Mouse (Mus musculus) megakaryocyte, embryonic 14.5 days (primary cell): ENCODE data around the gene Sox6. TPM values are rescaled to one million over a fixed set of nuclear protein-coding genes. Genes with fewer than 3 reads are reported as not detected.

ENCODE experiments used
- H3K27me3 ChIP-seq: replicated peaks from 2 replicates; pipeline ENCODE3; 2012; ENCODE audit warnings: inconsistent platforms
- H3K36me3 ChIP-seq: replicated peaks from 2 replicates; pipeline ENCODE3; 2012; ENCODE audit warnings: low read length, inconsistent platforms, mixed read lengths
- H3K4me1 ChIP-seq: 2 replicates; pipeline ENCODE4 v1.6.1; 2012; ENCODE audit warnings: inconsistent platforms
- H3K4me3 ChIP-seq: replicated peaks from 2 replicates; pipeline ENCODE3; 2012; ENCODE audit warnings: moderate library complexity, mild to moderate bottlenecking, inconsistent platforms
- H3K9me3 ChIP-seq: 2 replicates; pipeline ENCODE4 v1.6.1; 2012; ENCODE audit warnings: inconsistent platforms
- FLI1 ChIP-seq: IDR thresholded peaks from 2 replicates; pipeline ENCODE4 v1.6.1; 2012; ENCODE audit warnings: low read length, inconsistent platforms, mixed read lengths
- GATA1 ChIP-seq: IDR thresholded peaks from 3 replicates; pipeline ENCODE4 v1.6.1; 2012; ENCODE audit warnings: mixed read lengths, low read length, inconsistent platforms, borderline replicate concordance
- polyA plus RNA-seq: library from polyadenylated mRNA; stranded (reverse); fragments of >175 nt; gene quantifications from 2 replicates; pipeline ENCODE4 v1.2.3, GENCODE M21; 2012; ENCODE audit warnings: low replicate concordance; ENCODE audit not compliant: insufficient read depth

The Sox6 gene
- polyA plus RNA-seq, 1 experiment = 0.17 TPM

DNA sequence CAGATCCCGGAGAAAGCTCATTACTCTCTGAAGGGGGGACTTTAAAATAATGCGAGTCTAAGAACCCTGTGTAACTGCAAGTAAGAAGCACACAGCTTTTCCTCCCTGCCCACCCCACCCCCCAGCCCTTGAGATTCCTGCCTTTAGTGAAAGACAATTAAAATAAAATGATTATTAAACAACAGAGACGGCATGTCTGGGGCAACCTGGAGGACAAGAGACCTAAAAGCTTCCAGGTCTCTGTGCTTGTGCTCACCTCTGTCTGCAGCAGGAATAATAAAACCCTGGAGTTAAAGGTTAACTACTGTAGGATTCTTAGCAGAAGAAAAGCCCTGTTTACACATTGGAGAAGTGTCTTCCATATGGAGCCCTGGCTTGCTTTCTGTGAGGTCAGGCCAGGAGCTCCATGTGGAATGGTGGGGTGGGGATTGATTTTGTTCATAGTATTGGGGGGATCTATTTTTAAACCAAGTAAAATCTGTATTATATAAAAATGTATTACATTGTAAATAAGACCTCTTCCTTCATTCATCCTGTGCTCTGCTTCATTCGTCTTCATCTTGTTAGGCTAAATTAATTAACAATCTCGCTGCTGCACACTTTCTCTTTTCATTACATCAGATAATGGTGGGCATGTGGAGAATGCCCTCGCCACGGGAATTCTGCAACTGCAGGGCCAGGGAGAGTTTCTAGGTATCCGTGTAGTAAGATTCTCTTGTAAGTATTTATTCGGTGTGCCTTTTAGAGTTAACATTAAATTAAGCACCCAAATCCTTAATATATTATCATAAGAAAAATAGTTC lies 171.7 kb downstream of the Sox6 start:
- Histone ChIP-seq H3K9me3 (no peaks in the 10 kb centered on the region), H3K36me3 (no peaks in the 10 kb centered on the region), H3K4me1 (peaks cover 13% of the 10 kb centered on the region; the same call in 1 of the 2 replicates), H3K4me3 (no peak overlapping the region), H3K27me3 (no peaks in the 10 kb centered on the region)
- no peak for TF ChIP-seq FLI1
- TF ChIP-seq GATA1 = no peak

DNA sequence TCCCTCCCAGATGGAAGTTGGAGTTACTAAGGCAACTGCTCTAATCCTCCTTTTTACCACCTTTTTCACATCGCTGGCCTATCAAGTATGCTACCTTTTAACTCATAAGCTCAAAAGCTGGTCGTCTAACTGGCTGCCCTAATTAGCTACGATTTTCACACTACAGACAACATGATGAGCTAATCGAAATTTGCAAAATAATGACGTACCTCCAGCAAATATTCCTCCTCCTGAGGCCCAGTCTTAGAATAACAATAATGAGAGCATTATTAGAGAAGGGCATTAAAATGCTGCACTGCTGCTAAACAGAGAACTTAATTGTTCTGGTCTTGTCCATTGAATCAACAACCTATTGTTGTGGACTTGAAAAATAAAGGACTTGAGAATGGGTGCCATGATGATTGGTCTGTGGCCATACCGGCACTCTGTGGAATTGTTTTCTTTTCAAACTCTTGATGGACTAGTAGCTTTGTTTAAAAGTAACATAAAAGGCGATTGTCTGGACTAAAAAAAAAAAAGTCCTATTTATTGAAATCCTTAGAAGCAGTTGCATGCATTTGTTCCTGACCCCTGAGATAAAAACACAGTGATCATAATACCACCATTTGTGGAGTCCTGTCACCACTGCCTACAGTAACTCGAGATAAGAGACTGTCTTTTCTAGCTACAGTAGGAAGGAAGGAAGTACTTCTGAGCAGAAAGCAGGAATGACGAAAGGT lies 172.5 kb downstream of the Sox6 start:
- Histone ChIP-seq H3K4me3 (no peak overlapping the region), H3K9me3 (no peaks in the 10 kb centered on the region), H3K4me1 (peaks cover 13% of the 10 kb centered on the region; the same call in 1 of the 2 replicates), H3K36me3 (no peaks in the 10 kb centered on the region), H3K27me3 (no peaks in the 10 kb centered on the region)
- TF ChIP-seq GATA1 (no peak), FLI1 (no peak)

DNA sequence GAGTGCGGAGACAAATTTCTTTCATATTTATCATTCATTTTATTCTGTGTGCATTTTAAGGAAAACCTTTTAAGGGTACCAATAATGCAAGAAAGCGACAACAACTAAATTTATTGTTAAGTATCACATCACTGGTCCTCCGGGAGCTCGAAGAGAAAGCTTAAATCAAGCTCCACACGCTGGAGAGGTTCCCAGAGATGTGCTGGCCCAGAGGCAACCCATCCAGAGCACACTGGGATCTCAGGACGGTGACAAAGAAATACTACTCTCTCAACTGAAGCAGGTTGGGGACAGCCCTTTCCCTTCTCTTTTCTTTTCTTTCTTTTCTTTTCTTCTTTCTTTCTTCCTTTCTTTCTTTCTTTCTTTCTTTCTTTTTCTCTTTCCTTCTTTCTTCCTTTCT lies 173.4 kb downstream of the Sox6 start:
- Histone ChIP-seq H3K27me3 (no peaks in the 10 kb centered on the region), H3K9me3 (no peaks in the 10 kb centered on the region), H3K4me1 (peaks cover 13% of the 10 kb centered on the region; the same call in 1 of the 2 replicates), H3K4me3 (no peak overlapping the region), H3K36me3 (no peaks in the 10 kb centered on the region)
- no peak for TF ChIP-seq GATA1
- no peak for TF ChIP-seq FLI1

DNA sequence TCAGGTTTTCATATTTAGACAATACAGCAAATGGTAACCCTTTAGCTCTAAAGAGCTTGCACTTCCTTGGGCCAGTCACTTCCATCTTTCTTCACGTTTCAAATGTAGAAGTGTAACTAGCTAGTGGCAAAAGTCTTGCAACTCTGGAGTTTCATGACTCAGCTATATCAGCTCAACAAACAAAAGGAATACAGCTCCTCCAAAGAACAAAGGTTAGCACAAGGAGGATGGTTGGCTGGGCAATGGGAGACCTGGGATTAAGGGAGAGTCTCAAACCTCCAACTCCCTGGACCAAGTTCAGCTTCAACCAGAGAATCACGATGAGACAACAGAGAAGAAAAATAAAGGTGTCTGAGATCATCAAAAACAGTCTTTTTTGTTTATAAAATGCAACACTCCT lies 174.2 kb downstream of the Sox6 start:
- Histone ChIP-seq H3K9me3 (no peaks in the 10 kb centered on the region), H3K4me1 (peaks cover 13% of the 10 kb centered on the region; the same call in 1 of the 2 replicates), H3K4me3 (no peak overlapping the region), H3K36me3 (no peaks in the 10 kb centered on the region), H3K27me3 (no peaks in the 10 kb centered on the region)
- TF ChIP-seq GATA1 (no peak), FLI1 (no peak)

DNA sequence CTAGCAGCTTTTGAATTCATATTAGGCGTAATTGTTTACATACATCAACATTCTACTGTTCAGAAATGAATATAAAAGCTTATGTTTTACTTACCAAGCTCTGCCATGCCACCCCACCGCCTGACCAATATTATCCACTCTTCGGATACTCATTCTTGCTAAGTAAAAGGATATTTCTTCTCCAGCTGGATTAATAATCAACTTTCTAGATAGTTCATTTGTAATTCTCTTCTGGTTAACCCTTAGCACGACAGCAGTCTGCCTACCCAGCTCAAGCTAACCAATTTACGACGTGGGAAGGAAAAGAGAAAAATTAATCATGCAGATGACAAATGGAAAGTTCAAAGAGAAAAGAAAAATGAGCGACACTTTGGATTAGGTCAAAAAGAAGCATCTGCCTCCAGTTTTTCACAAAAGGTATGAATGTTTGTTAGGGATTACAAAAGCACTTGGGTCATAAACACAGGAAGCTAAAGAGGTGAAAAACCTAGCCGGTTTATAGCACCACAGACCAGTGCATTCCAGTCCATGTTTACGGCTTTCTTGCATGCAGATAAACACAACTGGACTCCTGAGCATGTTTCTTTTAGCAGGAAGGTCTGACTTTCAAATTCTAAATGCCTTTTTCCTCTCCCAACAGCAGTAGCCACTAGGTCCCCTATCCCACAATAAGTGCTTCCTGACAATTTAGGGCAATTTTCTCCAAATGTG lies 178.8 kb downstream of the Sox6 start:
- Histone ChIP-seq H3K4me3 (no peak overlapping the region), H3K27me3 (no peaks in the 10 kb centered on the region), H3K4me1 (peaks cover 6% of the 10 kb centered on the region; the same call in 1 of the 2 replicates), H3K9me3 (no peaks in the 10 kb centered on the region), H3K36me3 (no peaks in the 10 kb centered on the region)
- TF ChIP-seq FLI1 (no peak), GATA1 (no peak)

DNA sequence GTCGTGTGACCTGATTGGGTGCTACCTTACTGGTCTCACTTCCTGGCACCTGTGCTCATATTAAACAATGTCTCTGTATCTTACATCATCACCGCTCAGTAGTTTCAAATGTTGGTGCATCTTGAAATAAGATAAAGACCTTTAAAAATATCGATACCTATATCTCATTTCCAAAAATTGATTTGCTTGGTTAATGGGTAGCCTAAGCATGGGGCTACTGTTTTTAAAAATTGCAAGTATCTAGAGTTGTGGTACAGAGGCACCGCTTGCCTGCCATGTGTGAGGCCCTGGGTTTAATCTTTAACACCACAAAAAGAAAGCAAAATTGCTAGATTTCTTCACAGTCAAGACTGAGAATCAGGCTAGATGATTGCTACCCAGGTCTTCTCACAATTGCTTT lies 187.5 kb downstream of the Sox6 start:
- H3K9me3 ChIP-seq = no peaks in the 10 kb centered on the region
- no peak overlapping the region for H3K4me3 ChIP-seq
- no peaks in the 10 kb centered on the region for H3K27me3 ChIP-seq
- H3K36me3 ChIP-seq = no peaks in the 10 kb centered on the region
- TF ChIP-seq GATA1 (no peak), FLI1 (no peak)
- H3K4me1 ChIP-seq = no peaks in the 10 kb centered on the region

DNA sequence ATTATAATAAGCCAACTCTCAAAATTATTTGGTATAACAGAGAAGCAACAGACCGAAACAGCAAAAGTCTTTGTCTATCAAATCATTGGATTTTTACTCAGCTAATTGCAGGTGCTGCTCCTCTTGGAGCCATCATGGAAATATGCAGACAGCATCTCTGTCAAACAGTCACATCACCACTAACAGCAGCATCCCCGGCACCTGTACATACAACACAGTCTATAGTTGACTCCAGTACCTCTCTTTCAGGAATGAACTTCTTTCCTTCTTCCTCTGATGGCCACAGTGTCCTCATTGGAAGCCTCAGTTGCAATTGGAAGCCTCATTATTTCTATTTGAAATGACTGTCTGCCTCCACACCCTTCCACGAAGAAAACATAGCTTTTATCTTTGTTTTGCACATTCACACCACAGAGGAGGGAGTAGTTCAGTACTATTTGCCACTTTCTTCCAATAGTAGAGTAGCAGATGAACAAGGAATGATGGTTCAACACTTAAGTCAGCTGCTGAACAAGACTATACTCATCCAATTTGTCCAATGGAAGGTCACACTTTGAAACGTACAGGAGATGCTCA lies 192.7 kb downstream of the Sox6 start:
- Histone ChIP-seq H3K4me3 (no peak overlapping the region), H3K27me3 (no peaks in the 10 kb centered on the region), H3K4me1 (peaks cover 4% of the 10 kb centered on the region; the same call in 1 of the 2 replicates), H3K9me3 (no peaks in the 10 kb centered on the region), H3K36me3 (no peaks in the 10 kb centered on the region)
- TF ChIP-seq FLI1 (no peak), GATA1 (no peak)

DNA sequence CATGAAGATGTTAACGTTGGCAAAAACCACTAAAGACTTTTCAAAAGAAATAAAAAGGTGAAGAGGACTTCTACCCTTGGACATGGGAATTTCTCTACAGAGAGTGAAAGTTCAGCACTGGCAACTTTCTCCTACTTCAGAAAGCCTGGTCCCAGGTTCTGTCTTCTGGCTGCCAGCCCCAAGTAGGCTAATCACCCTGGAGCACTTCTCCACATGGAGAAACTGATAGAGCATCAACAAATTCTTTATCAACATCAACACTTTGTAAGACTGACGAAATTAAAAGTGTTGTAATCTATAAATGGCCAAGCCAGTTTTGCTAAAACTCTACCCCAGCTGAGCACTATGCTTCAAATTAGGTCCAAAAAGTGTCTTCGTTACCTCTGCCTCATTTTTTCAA lies 193.7 kb downstream of the Sox6 start:
- Histone ChIP-seq H3K4me3 (no peak overlapping the region), H3K36me3 (no peaks in the 10 kb centered on the region), H3K4me1 (peaks cover 4% of the 10 kb centered on the region; the same call in 1 of the 2 replicates), H3K27me3 (no peaks in the 10 kb centered on the region), H3K9me3 (no peaks in the 10 kb centered on the region)
- TF ChIP-seq FLI1 (no peak), GATA1 (no peak)

DNA sequence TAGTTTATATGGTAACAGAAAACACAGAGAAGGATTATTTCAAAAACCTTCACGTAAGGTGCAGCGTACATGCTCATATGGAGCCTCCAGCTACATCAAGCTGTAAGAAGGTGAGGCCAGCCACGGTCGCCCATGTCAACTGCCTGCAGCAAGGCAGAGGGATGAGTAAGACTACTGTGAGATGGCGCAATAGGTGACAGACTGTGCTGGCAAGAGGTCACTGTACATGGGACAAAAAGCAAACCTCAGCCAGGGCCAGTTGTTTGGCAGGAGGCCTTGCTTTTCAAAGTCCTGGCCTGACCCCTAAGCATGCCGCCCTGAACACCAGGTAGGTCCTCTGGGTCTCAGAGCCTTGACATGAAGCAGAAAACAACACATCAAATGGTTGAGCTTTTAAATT lies 194.2 kb downstream of the Sox6 start:
- Histone ChIP-seq H3K9me3 (no peaks in the 10 kb centered on the region), H3K4me3 (no peak overlapping the region), H3K27me3 (no peaks in the 10 kb centered on the region), H3K4me1 (peaks cover 4% of the 10 kb centered on the region; the same call in 1 of the 2 replicates), H3K36me3 (no peaks in the 10 kb centered on the region)
- TF ChIP-seq FLI1 (no peak), GATA1 (no peak)

DNA sequence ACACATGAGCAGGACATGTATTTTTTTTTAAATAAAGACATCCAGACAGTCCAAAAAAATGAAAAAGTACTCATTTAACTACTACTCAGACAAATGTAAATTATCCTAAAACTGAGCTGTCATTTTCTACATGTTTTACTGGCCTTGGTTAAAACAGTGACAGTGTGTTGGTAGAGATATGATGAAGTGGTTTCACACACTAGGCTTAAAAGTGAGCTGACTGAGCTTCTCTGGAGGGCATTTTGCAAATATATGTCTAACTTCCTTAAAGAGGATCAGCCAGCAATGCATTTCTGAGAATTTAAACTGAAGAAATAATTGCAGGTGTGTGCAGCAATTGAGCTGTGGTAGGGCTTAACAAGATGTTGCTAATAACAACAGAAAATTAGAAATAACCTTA lies 196.3 kb downstream of the Sox6 start:
- H3K4me1 ChIP-seq = peaks cover 4% of the 10 kb centered on the region; the same call in 1 of the 2 replicates
- no peaks in the 10 kb centered on the region for H3K36me3 ChIP-seq
- H3K27me3 ChIP-seq = no peaks in the 10 kb centered on the region
- H3K9me3 ChIP-seq = no peaks in the 10 kb centered on the region
- no peak overlapping the region for H3K4me3 ChIP-seq
- TF ChIP-seq FLI1 = no peak
- TF ChIP-seq GATA1 = no peak
